Mouse (Mus musculus): ENCODE measurements around the gene Pigg. TPM values are rescaled to one million over a fixed set of nuclear protein-coding genes. Genes with fewer than 3 reads are reported as not detected.

The Pigg gene
- 0.70 and 0.74 TPM in 2 replicates for polyA plus RNA-seq (2012)

DNA sequence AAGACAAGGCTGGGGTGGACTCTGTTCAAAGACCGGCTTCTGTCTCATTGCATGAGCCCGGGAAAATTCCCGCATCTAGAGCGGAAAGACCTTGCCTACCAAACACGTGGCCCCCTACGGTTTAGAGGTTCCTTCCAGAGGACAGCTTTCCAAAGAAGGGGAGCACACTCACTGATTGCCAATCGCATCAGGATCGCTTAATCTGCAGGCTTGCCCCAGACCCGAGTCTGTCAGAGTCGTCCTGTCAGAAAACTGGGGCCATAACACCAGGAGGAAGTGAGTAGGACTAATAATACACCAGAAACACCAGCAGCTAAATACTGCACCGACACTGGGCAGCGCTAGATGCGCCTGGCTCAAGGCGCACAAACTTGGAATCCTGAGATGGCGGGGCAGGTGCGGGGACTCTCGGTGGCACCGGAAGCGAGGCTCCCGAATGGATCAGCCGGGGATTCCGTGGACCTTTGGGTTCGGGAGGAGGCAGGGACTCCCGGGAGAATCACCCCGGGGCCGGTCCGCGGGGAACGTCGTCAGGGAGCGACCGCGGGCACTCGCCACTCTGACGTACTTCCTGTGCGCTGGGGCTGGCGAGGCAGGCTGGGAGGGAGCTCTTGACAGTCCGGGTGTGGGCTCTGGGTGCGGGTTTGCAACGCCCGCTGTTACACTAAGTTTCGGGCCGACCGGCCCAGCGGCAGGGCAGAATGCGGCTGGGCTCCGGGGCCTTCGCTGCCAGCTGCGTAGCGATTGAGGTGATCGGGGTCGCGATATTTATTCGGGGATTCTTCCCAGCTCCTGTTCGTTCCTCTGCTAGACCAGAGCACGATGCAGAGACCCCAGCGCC lies at the start of gene Pigg:
TSS of gene Pigg (plus strand) at position 386 of the 841 bp plus-strand sequence.

DNA sequence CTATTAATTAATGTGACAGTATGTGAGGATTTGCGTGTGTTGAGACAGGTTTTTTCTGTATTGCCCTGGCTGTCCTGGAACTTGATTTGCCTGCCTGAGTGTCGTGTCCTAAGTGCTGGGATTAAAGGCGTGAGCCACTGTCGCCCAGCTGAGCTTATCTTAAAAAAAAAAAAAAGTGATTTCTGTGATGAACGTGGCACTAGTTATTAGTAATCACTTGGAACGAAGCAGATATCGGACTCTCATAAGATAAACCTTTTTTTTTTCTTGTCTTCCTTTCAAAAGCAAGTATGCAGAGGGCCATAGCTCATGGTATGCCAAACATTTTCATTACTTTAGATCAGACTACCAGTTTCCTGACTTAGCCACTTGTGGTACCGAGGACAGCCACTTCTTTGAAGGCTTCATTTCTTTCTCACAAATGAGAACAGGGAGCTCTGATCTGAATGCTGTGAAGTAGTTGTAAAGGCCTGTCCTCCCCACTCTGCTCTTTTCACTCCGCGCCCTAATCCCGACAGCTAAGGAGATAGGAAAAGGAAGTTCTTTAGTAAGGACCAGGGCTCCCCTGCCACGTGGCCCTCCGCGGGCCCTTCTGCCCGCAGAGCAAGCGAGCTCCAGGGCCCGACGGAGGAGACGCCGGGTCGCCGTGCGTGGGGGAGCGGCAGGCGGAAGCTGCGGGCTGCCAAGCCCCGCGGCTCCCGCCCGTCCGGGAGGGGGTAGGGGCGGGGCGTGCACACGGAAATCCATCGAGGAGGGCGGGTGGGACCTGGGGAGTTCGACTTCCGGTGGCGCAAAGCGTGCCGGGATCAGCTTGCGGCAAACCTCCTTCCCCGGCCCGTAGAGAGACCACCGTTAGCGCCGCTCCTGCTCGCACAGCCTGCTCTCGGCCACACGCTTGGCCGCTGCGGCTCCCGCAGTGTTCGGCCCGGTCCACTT lies 44.0 kb upstream of the Pigg start, which contains the start of gene Dr1:
TSS of gene Dr1 (plus strand) at position 771 of the 936 bp plus-strand sequence.

DNA sequence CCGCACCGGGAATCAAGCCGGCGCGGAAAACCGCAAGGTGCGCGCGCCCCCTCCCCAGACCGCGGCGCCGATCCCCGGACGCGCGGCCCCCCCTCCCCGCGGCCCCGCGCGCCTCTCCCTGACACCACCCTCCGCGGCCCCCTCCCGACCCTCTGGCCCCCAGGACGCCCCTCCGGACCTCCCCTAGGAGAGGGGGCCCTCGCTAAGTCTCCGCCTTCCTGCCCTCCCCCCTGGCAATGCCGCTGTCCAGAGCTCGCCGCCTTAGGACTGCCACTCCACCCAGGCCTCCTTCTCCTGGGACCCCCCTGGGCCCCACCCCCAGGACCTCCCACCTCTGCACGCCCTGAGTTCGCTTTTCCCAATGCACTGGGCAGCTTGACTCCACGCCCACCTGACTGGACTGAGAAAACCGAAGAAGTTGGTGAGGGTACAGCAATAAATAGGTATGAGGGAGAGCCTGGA lies 55.5 kb downstream of the Pigg start, which contains the start of gene Gm42517:
TSS of gene Gm42517 (minus strand) at position 52 of the 462 bp plus-strand sequence.

DNA sequence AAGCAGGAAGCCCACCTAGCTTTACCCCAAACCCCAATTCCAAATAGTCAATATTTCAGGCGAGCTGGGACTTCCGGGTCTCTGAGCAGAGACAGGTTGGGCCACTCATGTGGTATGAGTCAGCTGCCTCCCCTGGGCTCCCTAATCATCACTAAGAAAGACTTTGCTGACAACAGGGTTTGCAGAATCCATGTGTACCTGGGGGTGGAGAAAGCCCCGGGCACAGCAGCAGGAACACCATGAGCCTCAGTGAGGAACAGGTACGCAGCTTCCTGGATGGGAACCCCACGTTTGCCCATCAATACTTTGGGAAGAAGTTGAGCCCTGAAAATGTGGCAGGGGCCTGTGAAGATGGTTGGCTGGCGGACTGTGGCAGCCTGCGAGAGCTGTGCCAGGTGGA lies 75.8 kb downstream of the Pigg start, which contains the start of gene Pde6b:
TSS of gene Pde6b (plus strand) at position 191 of the 400 bp plus-strand sequence.

Other genes starting within 250 kb of the Pigg start
- 23.8 and 29.5 TPM in 2 replicates for gene Mtf2, start 246.9 kb upstream of the Pigg start, polyA plus RNA-seq (2012)
- gene Tmed5, start 180.0 kb upstream of the Pigg start, polyA plus RNA-seq (2012) = 82.3 and 91.3 TPM in 2 replicates
- gene Ccdc18, start 179.7 kb upstream of the Pigg start, polyA plus RNA-seq (2012) = 0.87 and 1.2 TPM in 2 replicates
- 30.9 and 34.9 TPM in 2 replicates for gene Dr1, start 43.7 kb upstream of the Pigg start, polyA plus RNA-seq (2012)
- 1.1 and 3.2 TPM in 2 replicates for gene Gm42517, start 55.3 kb downstream of the Pigg start, polyA plus RNA-seq (2012)
- not detected in 2 replicates for gene Pde6b, start 75.8 kb downstream of the Pigg start, polyA plus RNA-seq (2012)
- gene Atp5k, start 121.8 kb downstream of the Pigg start, polyA plus RNA-seq (2012) = 67.1 and 69.6 TPM in 2 replicates
- 0.47 and 0.74 TPM in 2 replicates for gene Mfsd7a, start 136.3 kb downstream of the Pigg start, polyA plus RNA-seq (2012)
- gene Pcgf3, start 148.6 kb downstream of the Pigg start, polyA plus RNA-seq (2012) = 14.4 and 17.1 TPM in 2 replicates
- 0.05 and 0.08 TPM in 2 replicates for gene Cplx1, start 237.4 kb downstream of the Pigg start, polyA plus RNA-seq (2012)